Mouse (Mus musculus) brain, adult 2 months (tissue): ENCODE data around the gene Zfp426.

ENCODE experiments used
- DNase-seq: peaks from one replicate; pipeline ENCODE4 v3.0.0; 2011; ENCODE audit warnings: low read depth, low spot score

Zfp426 gene

GRCm38 (mm10) chr9:20492527-20493233, at the start of gene Zfp426:
Gene Zfp426 (minus strand): TSS chr9:20492746.
- peak; percentile 98 for DNase-seq

GRCm38 (mm10) chr9:20536598-20536997, 44.1 kb upstream of the Zfp426 start:
- DNase-seq: no peak

GRCm38 (mm10) chr9:20534326-20534926, 41.9 kb upstream of the Zfp426 start:
- peak; percentile 59 for DNase-seq

GRCm38 (mm10) chr9:20521306-20521957, 28.9 kb upstream of the Zfp426 start, which contains the start of gene Zfp266:
Gene Zfp266 (minus strand): TSS chr9:20521417.
- peak; percentile 97 for DNase-seq

DNA sequence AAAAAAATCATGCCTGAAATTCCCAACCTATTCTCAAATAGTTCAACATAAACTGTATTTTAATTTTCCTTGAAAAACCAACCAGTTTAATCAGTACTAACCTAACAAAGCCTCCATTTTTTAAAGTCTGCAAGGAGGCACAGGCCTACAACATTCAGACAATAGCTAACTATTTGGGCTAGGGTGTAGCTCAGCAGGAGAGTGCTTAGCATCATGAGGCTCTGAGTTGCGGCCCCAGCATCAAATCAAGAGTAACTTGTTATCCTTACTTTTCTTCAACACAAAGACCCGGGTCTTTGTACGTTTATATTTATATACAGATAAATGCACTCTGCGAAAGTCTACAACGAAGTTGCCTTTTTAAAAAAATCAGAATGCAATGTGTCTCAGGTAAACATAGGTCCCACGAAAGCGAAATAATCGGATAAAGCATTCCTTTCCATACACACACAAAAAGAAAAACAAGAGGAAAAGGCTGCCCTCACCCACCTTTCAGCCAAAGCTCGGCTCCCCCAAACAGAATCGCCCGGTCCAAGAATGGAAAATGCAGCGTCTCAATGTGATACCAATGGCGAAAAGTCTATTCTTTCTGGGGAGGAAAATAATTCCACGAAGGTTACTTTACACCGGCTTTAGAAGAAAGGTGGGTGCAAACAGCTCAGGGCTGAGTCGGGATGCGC, 28.1 kb upstream of the Zfp426 start:
- DNase-seq: peak; percentile 43

DNA sequence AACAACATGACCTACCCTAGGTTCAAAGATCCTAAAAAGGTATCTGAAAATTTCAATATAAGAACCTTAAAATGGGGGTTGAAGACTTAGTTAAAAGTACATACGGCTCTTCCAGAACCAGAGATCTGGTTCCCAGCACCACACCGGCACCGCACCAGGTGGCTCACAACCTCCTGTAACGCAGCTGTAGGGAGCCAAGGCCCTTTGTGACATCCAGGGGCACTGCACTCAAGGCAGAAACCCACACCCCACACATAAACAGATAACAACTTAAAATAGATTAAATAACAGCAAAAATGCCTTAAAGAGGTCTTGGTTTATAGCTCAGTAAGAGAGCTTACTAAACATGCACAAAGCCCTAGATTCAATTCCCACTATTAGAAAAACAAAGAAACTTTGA, 27.4 kb upstream of the Zfp426 start:
- no peak for DNase-seq

DNA sequence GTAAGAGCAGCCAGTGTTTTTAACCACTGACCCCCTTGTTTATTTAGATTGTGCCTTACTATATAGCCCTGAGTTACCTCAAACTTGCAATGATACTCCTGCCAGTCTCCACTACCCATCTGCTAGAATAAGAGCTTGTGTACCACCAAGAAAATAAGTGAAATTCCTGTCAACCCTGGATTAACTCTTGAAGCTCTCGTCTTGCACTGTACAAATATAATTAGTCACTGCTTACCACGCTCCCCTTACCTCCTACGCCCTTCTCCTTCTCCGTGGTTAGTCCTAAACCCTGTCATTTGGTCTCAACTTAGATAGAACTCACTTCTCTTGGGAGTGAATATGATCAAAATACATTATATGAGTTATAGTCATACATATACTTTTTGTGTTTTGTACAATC, 26.2 kb upstream of the Zfp426 start:
- DNase-seq: no peak

- DNase-seq: no peak
These were observed 25.2 kb upstream of the Zfp426 start for GRCm38 (mm10) chr9:20517727-20518126.

DNA sequence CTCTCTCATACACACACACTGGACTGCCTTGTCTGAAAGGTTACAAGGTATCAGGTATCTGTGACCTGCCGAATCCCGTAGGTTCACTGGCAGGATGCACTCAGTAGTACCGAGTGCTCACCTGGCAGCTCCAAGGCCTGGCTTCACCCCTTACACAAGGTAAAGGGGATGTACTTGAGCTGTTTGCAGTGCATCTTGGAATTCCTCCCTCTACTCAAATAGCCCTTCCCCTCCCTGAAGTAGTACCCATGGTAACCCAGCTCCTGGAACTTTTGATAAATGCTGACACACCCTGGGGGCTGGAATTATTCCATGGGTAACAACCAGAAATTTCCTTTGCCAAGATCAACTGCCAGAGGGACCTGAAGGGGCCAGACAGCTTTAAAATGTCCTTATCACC, 21.5 kb upstream of the Zfp426 start:
- DNase-seq: no peak

DNA sequence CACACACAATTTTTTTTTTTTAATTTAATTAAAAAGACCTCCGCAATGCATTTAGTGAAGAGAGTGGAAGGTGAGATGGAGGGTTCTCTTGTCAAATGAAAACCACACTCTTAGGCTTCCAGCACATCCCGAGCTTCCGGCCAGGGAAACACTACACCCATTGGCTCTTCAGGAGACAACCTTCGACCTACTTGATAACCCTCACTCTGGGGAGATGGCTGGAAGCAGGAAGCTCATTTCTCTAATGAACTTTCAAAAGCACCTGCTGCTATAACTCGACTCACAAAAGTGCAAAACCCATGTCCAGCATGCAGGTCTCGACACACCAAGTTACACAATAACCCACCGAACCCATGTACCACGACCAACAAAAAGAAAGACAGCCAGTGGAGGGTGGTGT, 20.2 kb upstream of the Zfp426 start:
- DNase-seq: no peak

GRCm38 (mm10) chr9:20511645-20512044, 19.1 kb upstream of the Zfp426 start:
- no peak for DNase-seq

- DNase-seq: no peak
These were observed 17.8 kb upstream of the Zfp426 start for GRCm38 (mm10) chr9:20510346-20510745.

DNA sequence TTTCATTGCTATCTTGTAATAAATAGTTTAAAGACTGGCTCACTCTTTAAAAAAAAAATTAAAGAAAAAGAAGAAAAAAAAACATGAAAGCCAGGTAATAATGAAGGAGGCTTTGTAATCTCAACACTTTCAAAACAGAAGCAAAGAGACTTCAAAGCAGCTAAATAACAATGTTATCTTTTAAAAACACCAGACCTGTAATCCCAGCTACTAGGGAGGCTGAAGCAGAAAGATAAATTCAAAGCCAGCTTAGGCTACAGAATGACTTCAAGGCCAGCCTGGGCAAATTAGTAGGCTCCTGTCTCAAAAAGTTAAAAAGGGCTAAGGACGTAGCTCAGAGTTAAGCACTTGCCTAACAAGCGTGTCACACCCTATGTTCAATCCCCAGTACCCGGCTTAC, 17.1 kb upstream of the Zfp426 start:
- no peak for DNase-seq

- DNase-seq: no peak
These were observed 12.3 kb upstream of the Zfp426 start for GRCm38 (mm10) chr9:20504801-20505200.

DNA sequence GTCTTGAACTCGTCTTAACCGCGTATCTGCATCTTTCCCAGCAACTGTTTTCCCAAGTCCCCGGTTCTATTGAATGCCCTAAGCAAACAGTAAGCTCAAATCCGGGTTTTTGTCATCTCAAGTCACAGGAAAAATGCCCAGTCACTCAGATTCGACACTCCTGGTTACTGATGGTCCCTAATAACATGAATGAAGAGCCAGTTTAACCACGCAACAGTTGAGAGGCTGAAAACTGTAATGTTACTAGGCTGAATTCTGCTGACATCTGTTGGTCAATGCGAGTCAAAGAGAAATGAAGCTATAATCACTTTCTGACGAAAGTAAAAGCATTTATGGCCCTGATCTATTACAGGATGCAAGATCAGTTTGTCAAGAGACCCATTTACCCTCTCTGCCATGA, 735 bp upstream of the Zfp426 start:
- peak; percentile 49 for DNase-seq

DNA sequence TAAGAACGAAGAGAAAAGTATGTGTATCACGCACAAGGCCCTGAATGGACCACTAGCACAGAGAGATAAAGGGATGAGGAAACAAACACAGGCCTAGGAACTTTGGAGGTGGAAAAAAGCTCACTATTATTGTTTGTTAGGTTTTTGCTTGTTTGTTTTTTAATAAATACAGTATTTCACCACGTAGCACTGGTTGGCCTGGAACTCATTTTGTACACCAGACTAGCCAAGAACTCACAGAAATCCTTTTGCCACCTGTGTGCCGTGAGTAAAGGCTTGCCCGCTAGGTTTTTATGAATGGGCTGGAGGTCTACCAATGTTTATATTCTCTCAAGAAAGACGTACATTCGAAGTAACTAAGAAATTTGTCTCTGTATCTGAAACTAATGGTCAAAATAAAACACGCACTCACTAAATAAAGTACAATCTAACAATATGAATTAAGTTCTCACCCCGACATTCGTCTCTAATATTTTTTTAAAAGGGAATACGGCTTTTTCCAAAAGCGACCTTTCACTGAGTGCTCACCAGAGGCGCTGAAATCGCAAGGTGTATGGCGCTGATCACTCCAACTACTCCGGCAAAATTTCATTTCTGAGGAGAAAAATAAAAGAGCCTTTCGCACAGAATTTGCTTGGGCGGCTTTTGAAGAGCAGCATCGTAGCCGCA, 554 bp downstream of the Zfp426 start:
- peak; percentile 15 for DNase-seq

GRCm38 (mm10) chr9:20489536-20489935, 3.0 kb downstream of the Zfp426 start:
- no peak for DNase-seq

DNA sequence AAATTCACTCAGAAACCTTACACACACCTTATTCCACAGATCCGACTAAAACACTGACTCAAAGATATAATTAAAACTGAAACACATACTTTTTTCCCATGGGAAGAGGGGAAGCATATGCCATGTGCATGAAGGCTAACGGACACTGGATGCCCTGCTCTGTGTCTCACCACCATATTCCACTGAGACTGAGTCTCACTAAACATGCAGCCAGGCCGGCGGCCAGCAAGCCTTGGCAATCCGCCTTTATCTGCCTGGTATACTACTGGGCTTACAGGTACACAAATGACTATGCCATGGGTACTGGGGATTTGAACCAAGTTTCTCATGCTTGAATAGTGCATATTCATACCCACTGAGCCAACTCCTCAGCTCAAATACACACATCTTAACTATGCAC, 13.2 kb downstream of the Zfp426 start:
- no peak for DNase-seq

- DNase-seq: no peak
These were observed 15.9 kb downstream of the Zfp426 start for GRCm38 (mm10) chr9:20476632-20477031.

GRCm38 (mm10) chr9:20466761-20467442, 25.6 kb downstream of the Zfp426 start:
- DNase-seq: peak; percentile 84
